Mouse (Mus musculus): ENCODE measurements around the gene Nptn. TPM values are rescaled to one million over a fixed set of nuclear protein-coding genes. Genes with fewer than 3 reads are reported as not detected.

Gene Nptn
- polyA plus RNA-seq, 1 experiment from 2014 or later = 130 TPM

- WGBS = 50% methylated on average over 5 of the region's 5 CpGs
- Histone ChIP-seq H3K27ac (replicated peaks) (no peak overlapping the region), H3K36me3 (ENCODE audit: control insufficient read depth, insufficient read depth, low read length) (peaks cover 7% of the 10 kb centered on the region; the same call in 1 of the 2 replicates), H3K4me2 (replicated peaks; ENCODE audit: low read depth) (no peak overlapping the region), H3K4me1 (replicated peaks; ENCODE audit: control insufficient read depth, insufficient read depth) (0 out of 2 replicates have a peak, but pooled peaks cover 5% of the 10 kb centered on the region), H3K9me3 (ENCODE audit: control insufficient read depth, low read length) (no peaks in the 10 kb centered on the region), H3K4me3 (ENCODE audit: low read depth, low read length) (no peak overlapping the region), H3K9ac (ENCODE audit: low read length) (no peak overlapping the region), H3K27me3 (ENCODE audit: control insufficient read depth, insufficient read depth, low read length) (no peaks in the 10 kb centered on the region)
- DNase-seq (ENCODE audit: low spot score) (peak; percentile 54), ATAC-seq (ENCODE audit: low FRiP score, low TSS enrichment) (0 out of 2 replicates have a peak, but pooled peaks have one; percentile 21)
- TF ChIP-seq EP300 (optimal IDR thresholded peaks at IDR 0.05) = no peak
- TF ChIP-seq CTCF (IDR thresholded peaks at IDR 0.05; ENCODE audit: low read depth) = peak; percentile 99
Observed at GRCm38 (mm10) chr9:58539886-58540285, 42.2 kb upstream of the Nptn start.

GRCm38 (mm10) chr9:58541895-58542338, 40.1 kb upstream of the Nptn start:
- TF ChIP-seq EP300 (optimal IDR thresholded peaks at IDR 0.05) (no peak), CTCF (IDR thresholded peaks at IDR 0.05; ENCODE audit: low read depth) (0 out of 2 replicates have a peak, but pooled peaks have one; percentile 2)
- H3K36me3 ChIP-seq (ENCODE audit: control insufficient read depth, insufficient read depth, low read length) = peaks cover 5% of the 10 kb centered on the region; the same call in 1 of the 2 replicates
- ATAC-seq (ENCODE audit: low FRiP score, low TSS enrichment) (peak; percentile 86), DNase-seq (ENCODE audit: low spot score) (peak; percentile 78)
- H3K4me3 ChIP-seq (ENCODE audit: low read depth, low read length) = no peak overlapping the region
- peak overlapping the region; percentile 49; the same call in 1 of the 2 replicates for H3K27ac ChIP-seq (replicated peaks)
- H3K9ac ChIP-seq (ENCODE audit: low read length) = no peak overlapping the region
- H3K9me3 ChIP-seq (ENCODE audit: control insufficient read depth, low read length) = no peaks in the 10 kb centered on the region
- no peaks in the 10 kb centered on the region for H3K27me3 ChIP-seq (ENCODE audit: control insufficient read depth, insufficient read depth, low read length)
- WGBS = 15% methylated on average over 6 of the region's 6 CpGs
- H3K4me2 ChIP-seq (replicated peaks; ENCODE audit: low read depth) = no peak overlapping the region
- H3K4me1 ChIP-seq (replicated peaks; ENCODE audit: control insufficient read depth, insufficient read depth) = 0 out of 2 replicates have a peak, but pooled peaks cover 5% of the 10 kb centered on the region

- H3K27me3 ChIP-seq (ENCODE audit: control insufficient read depth, insufficient read depth, low read length) = no peaks in the 10 kb centered on the region
- H3K36me3 ChIP-seq (ENCODE audit: control insufficient read depth, insufficient read depth, low read length) = no peaks in the 10 kb centered on the region
- WGBS = 44% methylated on average over 4 of the region's 4 CpGs
- no peak overlapping the region for H3K27ac ChIP-seq (replicated peaks)
- no peak for DNase-seq (ENCODE audit: low spot score)
- H3K4me1 ChIP-seq (replicated peaks; ENCODE audit: control insufficient read depth, insufficient read depth) = 0 out of 2 replicates have a peak, but pooled peaks cover 8% of the 10 kb centered on the region
- no peak overlapping the region for H3K9ac ChIP-seq (ENCODE audit: low read length)
- H3K9me3 ChIP-seq (ENCODE audit: control insufficient read depth, low read length) = no peaks in the 10 kb centered on the region
- TF ChIP-seq CTCF (IDR thresholded peaks at IDR 0.05; ENCODE audit: low read depth) (no peak), EP300 (optimal IDR thresholded peaks at IDR 0.05) (no peak)
- H3K4me3 ChIP-seq (ENCODE audit: low read depth, low read length) = no peak overlapping the region
- ATAC-seq (ENCODE audit: low FRiP score, low TSS enrichment) = no peak
- peak overlapping the region; percentile 42 for H3K4me2 ChIP-seq (replicated peaks; ENCODE audit: low read depth)
Observed at GRCm38 (mm10) chr9:58544879-58545324, 37.1 kb upstream of the Nptn start.

DNA sequence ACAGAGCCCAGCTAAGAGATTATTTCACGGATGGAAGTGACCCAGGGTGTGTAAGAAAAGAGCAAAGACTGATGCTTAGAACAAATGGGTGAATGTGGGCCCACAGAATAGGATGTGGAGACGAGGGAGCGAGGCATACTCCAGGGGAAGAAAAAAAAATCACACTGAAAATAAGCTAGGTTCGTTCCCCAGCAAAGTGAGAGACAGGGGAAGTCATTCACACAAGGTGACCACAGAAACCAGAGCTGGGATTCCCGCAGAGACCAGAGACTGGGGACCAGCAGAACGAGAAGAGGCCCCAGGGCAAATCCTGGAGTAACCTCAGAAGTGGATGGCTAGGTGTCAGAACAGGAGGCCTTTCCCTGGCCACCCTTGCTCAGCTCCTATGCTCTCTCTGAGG, 36.6 kb upstream of the Nptn start:
- H3K4me2 ChIP-seq (replicated peaks; ENCODE audit: low read depth) = no peak overlapping the region
- H3K9me3 ChIP-seq (ENCODE audit: control insufficient read depth, low read length) = no peaks in the 10 kb centered on the region
- H3K9ac ChIP-seq (ENCODE audit: low read length) = no peak overlapping the region
- DNase-seq (ENCODE audit: low spot score) (no peak), ATAC-seq (ENCODE audit: low FRiP score, low TSS enrichment) (no peak)
- no peaks in the 10 kb centered on the region for H3K27me3 ChIP-seq (ENCODE audit: control insufficient read depth, insufficient read depth, low read length)
- H3K4me3 ChIP-seq (ENCODE audit: low read depth, low read length) = no peak overlapping the region
- H3K36me3 ChIP-seq (ENCODE audit: control insufficient read depth, insufficient read depth, low read length) = no peaks in the 10 kb centered on the region
- no peak overlapping the region for H3K27ac ChIP-seq (replicated peaks)
- H3K4me1 ChIP-seq (replicated peaks; ENCODE audit: control insufficient read depth, insufficient read depth) = 0 out of 2 replicates have a peak, but pooled peaks cover 8% of the 10 kb centered on the region
- TF ChIP-seq EP300 (optimal IDR thresholded peaks at IDR 0.05) (no peak), CTCF (IDR thresholded peaks at IDR 0.05; ENCODE audit: low read depth) (no peak)
- WGBS = 70% methylated on average over 6 of the region's 6 CpGs

GRCm38 (mm10) chr9:58546630-58547360, 35.2 kb upstream of the Nptn start:
- H3K27ac ChIP-seq (replicated peaks) = no peak overlapping the region
- TF ChIP-seq CTCF (IDR thresholded peaks at IDR 0.05; ENCODE audit: low read depth) (no peak), EP300 (optimal IDR thresholded peaks at IDR 0.05) (no peak)
- ATAC-seq (ENCODE audit: low FRiP score, low TSS enrichment) = no peak

DNA sequence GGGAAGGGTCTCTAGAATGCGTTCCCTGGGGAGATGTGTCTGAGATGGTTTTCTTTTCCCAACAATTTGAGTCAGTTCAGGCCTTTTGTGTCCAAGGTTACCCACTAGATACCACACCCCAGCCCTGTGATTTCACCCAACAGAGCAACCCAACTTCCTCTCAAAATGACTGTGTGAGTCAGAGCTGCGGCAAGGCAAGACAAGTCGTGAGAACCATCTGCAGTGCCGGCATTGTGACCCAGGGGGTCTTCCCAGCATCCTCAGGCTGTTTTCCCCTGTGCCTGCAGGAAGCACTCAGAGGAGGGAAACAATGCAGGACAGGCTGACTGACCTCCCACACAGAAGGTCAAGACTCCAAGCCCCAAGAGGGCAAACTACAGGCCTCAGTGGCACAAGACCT, 33.1 kb upstream of the Nptn start:
- Histone ChIP-seq H3K27ac (replicated peaks) (no peak overlapping the region; the same call in 1 of the 2 replicates), H3K4me3 (ENCODE audit: low read depth, low read length) (no peak overlapping the region), H3K9ac (ENCODE audit: low read length) (no peak overlapping the region), H3K4me1 (replicated peaks; ENCODE audit: control insufficient read depth, insufficient read depth) (0 out of 2 replicates have a peak, but pooled peaks cover 3% of the 10 kb centered on the region), H3K27me3 (ENCODE audit: control insufficient read depth, insufficient read depth, low read length) (no peaks in the 10 kb centered on the region), H3K36me3 (ENCODE audit: control insufficient read depth, insufficient read depth, low read length) (no peaks in the 10 kb centered on the region), H3K9me3 (ENCODE audit: control insufficient read depth, low read length) (no peaks in the 10 kb centered on the region), H3K4me2 (replicated peaks; ENCODE audit: low read depth) (no peak overlapping the region)
- 53% methylated on average over 4 of the region's 4 CpGs for WGBS
- ATAC-seq (ENCODE audit: low FRiP score, low TSS enrichment) (no peak), DNase-seq (ENCODE audit: low spot score) (no peak)
- no peak for TF ChIP-seq EP300 (optimal IDR thresholded peaks at IDR 0.05)
- TF ChIP-seq CTCF (IDR thresholded peaks at IDR 0.05; ENCODE audit: low read depth) = no peak

More at GRCm38 (mm10) chr9:58546630-58547360, 35.2 kb upstream of the Nptn start:
- Histone ChIP-seq H3K4me1 (replicated peaks; ENCODE audit: control insufficient read depth, insufficient read depth) (0 out of 2 replicates have a peak, but pooled peaks cover 5% of the 10 kb centered on the region), H3K27me3 (ENCODE audit: control insufficient read depth, insufficient read depth, low read length) (no peaks in the 10 kb centered on the region), H3K36me3 (ENCODE audit: control insufficient read depth, insufficient read depth, low read length) (no peaks in the 10 kb centered on the region), H3K4me3 (ENCODE audit: low read depth, low read length) (no peak overlapping the region), H3K4me2 (replicated peaks; ENCODE audit: low read depth) (no peak overlapping the region), H3K9me3 (ENCODE audit: control insufficient read depth, low read length) (no peaks in the 10 kb centered on the region), H3K9ac (ENCODE audit: low read length) (no peak overlapping the region)
- WGBS = 71% methylated on average over 11 of the region's 11 CpGs
- no peak for DNase-seq (ENCODE audit: low spot score)

Measured in stomach, postnatal 0 days (tissue).